In genomic region chr8:54660675-54661074, GRCm38 (mm10) we compare ENCODE assay signal across 9 mouse cellular contexts.
DNase-seq lines count a peak whose midpoint lies in the region; ATAC-seq and TF ChIP-seq lines count a peak whose summit lies in the region.
"Had no signal": no experiment of that assay in that cellular context is flagged by ENCODE, and none has a peak within 500 bp of the region (broad histone marks: within the 10 kb centered on the region; RNA-seq: fewer than 3 reads in every experiment).

No protein-coding gene starts in this region.

- no peak for TF ChIP-seq POLR2A in lung, adult 2 months (IDR thresholded peaks at IDR 0.05; ENCODE audit: borderline replicate concordance, extremely low read depth, low read depth, low read length)

- WGBS in lung, adult 2 months = 25% methylated on average over 5 of the region's 5 CpGs

- H3K4me1 ChIP-seq in lung, adult 2 months (ENCODE audit: control insufficient read depth, insufficient read depth, low read length) = no peaks in the 10 kb centered on the region
- H3K4me1 ChIP-seq: lung, embryonic 15.5 days had no signal

- no peak overlapping the region for H3K4me3 ChIP-seq in lung, adult 2 months (replicated peaks; ENCODE audit: extremely low read depth, low read depth, low read length)
- H3K4me3 ChIP-seq: lung, embryonic 15.5 days had no signal

- peak; percentile 45 for TF ChIP-seq CTCF in lung, adult 2 months (IDR thresholded peaks at IDR 0.05; ENCODE audit: insufficient read depth, low read length)

- peak; percentile 1 to 33 for DNase-seq in heart, adult 9 months (ENCODE audit: low spot score in 2 of 2)
- no peak for DNase-seq in heart, adult 11 months
- peak; percentile 61 for DNase-seq in ZHBTc4 (ENCODE audit: low read depth, low spot score)
- peak; percentile 16 for DNase-seq in gastrocnemius, postnatal 25 days
- peak; percentile 42 to 45 for DNase-seq in kidney, postnatal 4 days
- peak; percentile 23 for DNase-seq in lung, adult 2 months
- peak; percentile 75 to 77 for DNase-seq in right cerebral cortex, postnatal 10 days (ENCODE audit: low spot score in 2 of 2)

- ATAC-seq in common myeloid progenitor, adult 5-6 weeks (replicated peaks; ENCODE audit: low read depth, poor library complexity, severe bottlenecking) = peak; percentile 98
